Mouse (Mus musculus): Measurements from ENCODE around the gene Kantr. TPM values are rescaled to one million over a fixed set of nuclear protein-coding genes. Genes with fewer than 3 reads are reported as not detected.
A peak's percentile ranks its signal among the peaks of the same experiment; 100 is the strongest.

Gene Kantr
- polyA plus RNA-seq (2016; fragmentation: Nextera tagmentation; extraction: Ambion mirVana), result 4.5 and 5.3 TPM in 2 replicates

DNA sequence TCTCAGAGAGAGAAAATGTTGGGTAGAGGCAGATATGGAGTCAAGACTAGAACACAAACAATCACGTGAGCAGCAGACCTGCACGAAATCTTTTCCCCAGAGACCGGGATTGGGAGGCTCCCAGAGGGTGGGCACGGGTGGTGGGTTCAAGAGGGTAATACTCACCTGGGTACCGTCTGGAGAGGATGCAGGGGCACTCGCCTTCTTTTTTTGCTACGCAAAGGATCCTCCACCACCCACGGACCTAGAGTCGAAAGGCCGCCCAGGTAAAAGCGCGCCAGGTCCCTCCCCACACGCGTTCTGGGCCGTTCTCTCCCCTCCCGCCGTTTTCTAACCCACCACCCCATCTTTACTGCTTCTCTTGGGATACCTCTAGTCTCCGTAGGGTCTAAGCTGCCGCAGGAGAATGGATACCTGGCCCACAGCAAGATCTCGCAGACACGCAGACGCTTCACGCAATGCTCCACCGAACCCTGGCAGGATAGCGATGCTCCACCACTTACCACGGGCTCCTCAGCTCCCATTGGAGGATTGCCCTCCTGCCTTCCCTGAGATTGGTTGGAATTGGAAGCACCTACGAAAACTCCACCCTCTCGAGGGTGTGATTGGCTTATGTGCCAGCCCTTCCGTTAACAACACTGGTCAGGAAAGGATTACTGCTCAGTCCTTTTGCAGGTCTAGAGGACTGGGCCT, at the start of gene Kantr:
Kantr (minus strand) TSS at position 500 of the 693 bp plus-strand sequence.
- peak within 1 kb of the TSS; percentile 20; the same call in 1 of the 2 replicates for H3K27ac ChIP-seq

DNA sequence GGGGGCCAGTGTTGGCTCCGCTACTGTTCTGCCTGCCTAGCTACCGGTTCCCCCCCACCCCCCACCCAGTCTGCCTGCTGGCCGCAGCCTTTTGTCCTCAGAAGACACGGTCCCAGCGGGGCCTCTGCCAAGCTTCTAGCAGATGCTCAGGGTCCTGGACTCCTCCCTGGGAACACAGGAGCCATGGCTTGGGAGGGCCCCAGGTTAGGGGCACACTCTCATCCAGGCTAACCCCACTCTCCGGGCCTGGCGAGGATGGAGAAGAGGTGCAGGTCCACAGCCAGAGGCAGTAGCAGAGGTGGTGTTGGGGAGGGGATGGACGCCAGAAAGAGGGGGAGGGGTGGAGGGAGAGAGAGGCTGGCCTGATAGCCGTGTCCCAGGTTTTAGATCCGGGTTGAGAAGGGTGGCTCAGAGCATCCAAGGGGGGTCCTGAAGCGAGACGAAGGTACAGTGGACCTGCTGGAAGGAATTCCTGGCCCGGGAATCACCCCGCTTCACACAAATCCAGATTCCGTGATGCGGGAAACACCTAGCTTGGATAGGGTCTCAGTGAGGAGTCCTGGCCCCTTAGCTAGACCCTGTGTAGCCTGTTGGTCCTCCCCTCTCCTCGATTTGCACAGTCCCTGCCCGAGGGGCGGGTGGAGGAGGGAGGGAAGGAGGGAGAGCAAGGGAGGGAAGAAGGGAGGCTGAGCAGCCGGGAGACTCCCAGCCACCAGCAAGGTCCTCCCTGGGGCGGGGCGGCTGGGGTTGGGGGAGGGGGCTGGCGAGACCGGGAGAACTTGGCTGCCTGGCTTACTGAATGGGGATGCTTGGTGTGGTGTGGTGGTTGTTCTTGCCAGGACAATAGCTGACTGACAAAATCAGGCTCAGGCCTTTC, 41.3 kb upstream of the Kantr start, which contains the start of gene Gpr173:
Gpr173 (minus strand) TSS at position 308 of the 877 bp plus-strand sequence.
- Histone ChIP-seq H3K9me3 (replicated peaks) (no peaks in the 10 kb centered on the region), H3K27me3 (replicated peaks) (peaks cover 46% of the 10 kb centered on the region), H3K36me3 (no peaks in the 10 kb centered on the region), H3K4me2 (peak within 1 kb of the TSS; percentile 42), H3K4me1 (no peaks in the 10 kb centered on the region), H3K9ac (no peak within 1 kb of the TSS), H3K4me3 (peak within 1 kb of the TSS; percentile 30), H3K27ac (no peak within 1 kb of the TSS)
- WGBS (ENCODE audit: insufficient replicate concordance), result 13% methylated on average over 22 of the region's 24 CpGs
- peak; percentile 57; the same call in 1 of the 2 replicates for ATAC-seq

More for the DNA sequence above, at the start of gene Kantr:
- WGBS (ENCODE audit: insufficient replicate concordance), result 7% methylated on average over 29 of the region's 29 CpGs
- peak; percentile 100 for ATAC-seq
- peak within 1 kb of the TSS; percentile 74 for H3K4me2 ChIP-seq
- H3K9ac ChIP-seq, result peak within 1 kb of the TSS; percentile 67
- peaks cover 9% of the 10 kb centered on the region; the same call in 1 of the 2 replicates for H3K27me3 ChIP-seq (replicated peaks)
- H3K9me3 ChIP-seq (replicated peaks), result no peaks in the 10 kb centered on the region
- H3K4me3 ChIP-seq, result peak within 1 kb of the TSS; percentile 65
- no peaks in the 10 kb centered on the region for H3K36me3 ChIP-seq
- peaks cover 9% of the 10 kb centered on the region; the same call in 1 of the 2 replicates for H3K4me1 ChIP-seq

DNA sequence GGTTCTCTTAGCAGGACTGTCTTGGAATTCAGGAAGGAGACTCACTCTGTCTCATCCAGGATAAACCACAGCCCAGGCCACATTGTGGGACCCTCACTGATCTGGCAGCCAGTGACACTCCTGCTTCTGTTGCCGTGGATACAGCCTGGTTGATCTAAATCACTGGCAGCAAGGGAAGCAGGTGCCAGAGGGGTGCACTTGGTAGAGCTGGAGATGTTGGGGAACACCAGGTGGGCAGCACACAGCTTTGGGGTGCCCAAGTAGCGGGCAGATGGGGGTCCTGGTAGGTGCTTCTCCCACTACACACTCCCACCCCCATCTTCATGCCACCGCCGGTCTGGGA, 40.7 kb upstream of the Kantr start:
- H3K9ac ChIP-seq, result no peak overlapping the region
- 17% methylated on average over 4 of the region's 4 CpGs for WGBS (ENCODE audit: insufficient replicate concordance)
- H3K27ac ChIP-seq, result no peak overlapping the region
- no peak for ATAC-seq
- H3K36me3 ChIP-seq, result no peaks in the 10 kb centered on the region
- H3K9me3 ChIP-seq (replicated peaks), result no peaks in the 10 kb centered on the region
- peak overlapping the region; percentile 42 for H3K4me2 ChIP-seq
- no peaks in the 10 kb centered on the region for H3K4me1 ChIP-seq
- peaks cover 47% of the 10 kb centered on the region for H3K27me3 ChIP-seq (replicated peaks)
- H3K4me3 ChIP-seq, result peak overlapping the region; percentile 30

DNA sequence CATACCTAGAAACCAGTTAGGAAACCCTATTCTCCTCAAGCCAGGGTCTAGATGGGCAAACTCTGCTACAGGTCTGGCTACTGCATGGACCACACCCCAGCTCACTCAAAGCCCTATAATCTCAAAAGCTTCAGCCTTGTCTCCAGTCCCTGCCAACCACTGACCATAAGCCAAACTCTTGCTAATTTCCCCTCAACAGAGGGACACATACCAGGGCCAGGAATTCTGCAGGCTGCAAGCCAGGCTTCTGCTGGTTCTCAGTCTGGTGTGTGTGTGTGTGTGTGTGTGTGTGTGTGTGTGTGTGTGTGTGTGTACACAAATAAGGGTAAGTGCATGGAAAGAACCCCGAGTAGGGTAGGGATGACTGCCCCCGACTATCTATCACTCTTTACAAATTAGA, 39.1 kb upstream of the Kantr start:
- 43% methylated on average over 2 of the region's 2 CpGs for WGBS (ENCODE audit: insufficient replicate concordance)
- H3K9ac ChIP-seq, result no peak overlapping the region
- H3K9me3 ChIP-seq (replicated peaks), result no peaks in the 10 kb centered on the region
- H3K27ac ChIP-seq, result no peak overlapping the region
- peaks cover 50% of the 10 kb centered on the region for H3K27me3 ChIP-seq (replicated peaks)
- ATAC-seq, result no peak
- no peaks in the 10 kb centered on the region for H3K4me1 ChIP-seq
- H3K4me3 ChIP-seq, result no peak overlapping the region
- H3K4me2 ChIP-seq, result no peak overlapping the region
- H3K36me3 ChIP-seq, result no peaks in the 10 kb centered on the region

DNA sequence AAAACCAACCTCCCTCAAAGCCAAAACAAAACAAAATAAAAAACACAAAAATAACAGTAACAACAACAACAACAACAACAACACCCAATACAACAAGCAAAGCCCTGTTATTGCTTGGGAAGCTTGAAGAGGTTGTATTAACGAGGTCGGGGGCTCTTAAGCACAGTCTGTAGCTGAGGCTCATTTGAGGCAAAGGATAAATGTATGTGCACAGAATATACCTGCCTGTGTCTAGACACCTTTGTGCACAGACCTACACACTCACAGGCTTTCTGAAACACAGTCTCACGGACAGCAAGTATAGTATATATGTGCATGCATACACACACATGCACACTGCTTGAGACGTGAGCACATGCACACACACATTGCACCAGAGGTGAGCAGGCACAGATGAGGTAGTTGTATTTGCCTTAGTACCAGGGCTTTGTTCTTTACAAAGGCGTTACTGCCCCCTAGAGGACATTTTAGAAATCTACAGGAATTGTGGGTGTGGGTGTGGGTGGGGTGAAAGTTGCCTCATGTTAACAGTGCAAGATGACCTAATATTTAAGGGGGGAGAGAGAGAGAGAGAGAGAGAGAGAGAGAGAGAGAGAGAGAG, 25.4 kb upstream of the Kantr start:
- Histone ChIP-seq H3K4me2 (no peak overlapping the region), H3K9me3 (replicated peaks) (no peaks in the 10 kb centered on the region), H3K27ac (no peak overlapping the region), H3K27me3 (replicated peaks) (peaks cover 11% of the 10 kb centered on the region; the same call in 1 of the 2 replicates), H3K36me3 (no peaks in the 10 kb centered on the region), H3K4me1 (no peaks in the 10 kb centered on the region), H3K9ac (no peak overlapping the region), H3K4me3 (no peak overlapping the region)
- ATAC-seq, result peak; percentile 68
- 12% methylated on average over 5 of the region's 5 CpGs for WGBS (ENCODE audit: insufficient replicate concordance)

DNA sequence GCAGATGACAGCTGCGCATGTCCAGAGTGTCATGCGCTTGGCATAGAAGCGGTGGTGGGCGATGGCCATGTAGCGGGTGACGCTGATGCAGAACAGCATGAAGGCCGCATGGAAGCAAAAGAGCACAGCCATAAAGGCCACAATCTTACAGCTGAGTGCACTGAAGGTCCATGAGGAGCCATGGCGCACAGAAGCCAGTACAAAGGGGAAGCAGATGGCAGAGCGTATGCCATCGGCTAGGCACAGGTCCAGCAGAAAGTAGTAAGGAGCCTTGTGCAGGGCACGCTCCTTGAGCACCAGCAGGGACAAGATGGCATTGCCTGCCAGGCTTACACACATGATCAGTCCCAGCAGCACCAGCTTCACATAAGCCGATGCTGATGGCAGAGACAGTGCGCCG, 19.7 kb upstream of the Kantr start:
- Histone ChIP-seq H3K36me3 (no peaks in the 10 kb centered on the region), H3K27ac (no peak overlapping the region), H3K4me3 (no peak overlapping the region), H3K4me1 (no peaks in the 10 kb centered on the region), H3K27me3 (replicated peaks) (peaks cover 59% of the 10 kb centered on the region), H3K9me3 (replicated peaks) (no peaks in the 10 kb centered on the region), H3K4me2 (no peak overlapping the region), H3K9ac (no peak overlapping the region)
- ATAC-seq, result no peak
- WGBS (ENCODE audit: insufficient replicate concordance), result 86% methylated on average over 14 of the region's 14 CpGs

DNA sequence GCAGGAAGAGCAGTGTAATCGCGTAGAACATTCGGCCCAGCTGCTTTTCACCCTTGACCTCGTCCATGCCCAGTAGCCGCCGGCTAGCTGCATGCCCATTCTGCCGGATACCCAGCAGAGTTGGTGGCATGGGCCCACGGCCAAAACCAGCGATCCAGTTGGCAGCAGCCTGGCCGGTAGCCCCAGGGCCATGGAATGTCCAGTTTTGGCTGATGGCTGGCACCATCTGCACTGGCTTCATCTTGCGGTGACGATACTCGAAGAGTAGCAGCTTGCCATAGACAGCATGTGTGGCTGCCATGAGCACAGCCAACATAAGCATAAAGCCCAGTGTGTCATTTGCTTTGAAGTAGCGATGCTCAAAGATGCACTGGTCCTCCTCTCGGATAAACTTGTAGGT, 19.3 kb upstream of the Kantr start:
- Histone ChIP-seq H3K27me3 (replicated peaks) (peaks cover 64% of the 10 kb centered on the region), H3K4me3 (no peak overlapping the region), H3K4me1 (peaks cover 4% of the 10 kb centered on the region; the same call in 1 of the 2 replicates), H3K9ac (no peak overlapping the region), H3K9me3 (replicated peaks) (no peaks in the 10 kb centered on the region), H3K36me3 (no peaks in the 10 kb centered on the region), H3K27ac (no peak overlapping the region), H3K4me2 (no peak overlapping the region)
- ATAC-seq, result no peak
- WGBS (ENCODE audit: insufficient replicate concordance), result 78% methylated on average over 15 of the region's 15 CpGs

DNA sequence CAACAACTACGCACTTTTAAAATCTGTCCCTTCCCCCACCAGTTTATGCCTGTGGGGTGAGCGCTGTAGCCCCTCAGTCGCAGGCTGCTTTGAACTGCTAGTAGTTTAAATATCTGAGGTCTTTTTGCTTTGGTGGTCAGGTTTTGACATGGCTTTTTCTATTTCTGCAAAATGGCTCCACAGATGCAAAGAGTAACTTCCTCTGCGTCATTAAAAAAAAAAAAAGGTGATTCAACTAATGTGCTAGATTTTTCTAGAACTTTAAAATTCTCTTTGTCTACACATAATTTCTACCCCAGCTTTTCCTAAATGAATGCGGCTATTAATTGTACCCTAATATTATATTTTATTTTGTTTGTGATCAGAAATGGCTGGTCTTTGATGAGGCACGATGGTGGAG, 15.6 kb upstream of the Kantr start:
- H3K4me3 ChIP-seq, result peak overlapping the region; percentile 65
- H3K4me1 ChIP-seq, result peaks cover 8% of the 10 kb centered on the region; the same call in 1 of the 2 replicates
- no peaks in the 10 kb centered on the region for H3K9me3 ChIP-seq (replicated peaks)
- ATAC-seq, result no peak
- H3K4me2 ChIP-seq, result peak overlapping the region; percentile 86
- H3K27me3 ChIP-seq (replicated peaks), result peaks cover 65% of the 10 kb centered on the region
- peak overlapping the region; percentile 69 for H3K27ac ChIP-seq
- peaks cover 15% of the 10 kb centered on the region for H3K36me3 ChIP-seq
- H3K9ac ChIP-seq, result peak overlapping the region; percentile 80
- 23% methylated on average over 6 of the region's 6 CpGs for WGBS (ENCODE audit: insufficient replicate concordance)

DNA sequence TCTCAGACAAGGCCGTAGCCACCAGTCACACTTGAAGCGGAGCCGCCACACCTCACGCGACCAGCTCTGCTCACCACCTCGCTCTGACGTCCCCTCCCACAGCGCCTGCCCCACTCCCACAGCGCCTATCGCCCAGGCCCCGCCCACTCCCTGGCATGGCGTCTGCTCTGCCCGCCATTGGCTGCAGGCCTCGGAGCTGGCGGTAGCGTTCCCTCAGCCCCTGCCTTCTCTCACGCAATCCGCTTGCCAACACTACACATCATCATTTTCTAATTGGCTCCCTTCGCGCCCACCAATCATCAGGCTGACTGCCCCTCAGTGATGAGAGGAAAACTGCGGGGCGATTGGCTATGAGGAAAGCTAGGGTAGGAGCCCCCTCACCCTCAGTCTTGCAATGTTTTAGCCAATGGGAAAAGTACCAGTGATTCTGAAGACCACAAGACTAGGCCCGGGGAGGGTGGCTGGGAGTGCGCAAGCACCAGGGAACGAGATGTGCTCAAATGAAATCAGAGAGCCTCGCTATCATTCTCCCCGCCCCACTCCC, 15.1 kb upstream of the Kantr start, which contains the start of gene Tspyl2:
Tspyl2 (minus strand) TSS at position 68 of the 544 bp plus-strand sequence.
- peaks cover 10% of the 10 kb centered on the region for H3K4me1 ChIP-seq
- H3K27me3 ChIP-seq (replicated peaks), result peaks cover 62% of the 10 kb centered on the region
- H3K9me3 ChIP-seq (replicated peaks), result no peaks in the 10 kb centered on the region
- peak within 1 kb of the TSS; percentile 65 for H3K4me3 ChIP-seq
- H3K9ac ChIP-seq, result peak within 1 kb of the TSS; percentile 80
- ATAC-seq, result peak; percentile 98
- H3K27ac ChIP-seq, result peak within 1 kb of the TSS; percentile 69
- peaks cover 15% of the 10 kb centered on the region for H3K36me3 ChIP-seq
- H3K4me2 ChIP-seq, result peak within 1 kb of the TSS; percentile 86
- WGBS (ENCODE audit: insufficient replicate concordance), result 4% methylated on average over 23 of the region's 27 CpGs

DNA sequence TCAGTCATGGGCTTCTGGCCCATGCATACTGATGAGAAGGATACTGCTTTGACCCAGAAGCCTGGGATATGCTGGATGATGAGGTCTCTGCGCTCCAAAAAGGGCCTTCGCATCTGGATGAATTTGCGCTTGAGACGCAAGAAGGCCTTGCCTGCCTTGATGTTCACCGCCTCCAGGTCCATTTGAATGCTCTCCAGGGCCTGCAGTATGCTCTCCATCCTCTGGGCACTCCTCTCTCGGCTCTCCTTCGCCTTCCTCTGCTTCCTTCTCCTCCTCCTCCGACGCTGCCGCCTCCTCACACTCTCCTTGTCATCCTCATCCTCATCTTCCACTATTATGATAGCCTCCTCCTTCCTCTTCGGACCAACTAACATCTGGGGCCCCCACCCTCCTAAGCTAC, 14.2 kb upstream of the Kantr start:
- H3K27ac ChIP-seq, result peak overlapping the region; percentile 69; the same call in 1 of the 2 replicates
- H3K27me3 ChIP-seq (replicated peaks), result peaks cover 60% of the 10 kb centered on the region
- peak overlapping the region; percentile 65 for H3K4me3 ChIP-seq
- H3K4me2 ChIP-seq, result peak overlapping the region; percentile 86
- no peak for ATAC-seq
- H3K36me3 ChIP-seq, result peaks cover 15% of the 10 kb centered on the region
- 40% methylated on average over 11 of the region's 11 CpGs for WGBS (ENCODE audit: insufficient replicate concordance)
- H3K9me3 ChIP-seq (replicated peaks), result no peaks in the 10 kb centered on the region
- peak overlapping the region; percentile 80 for H3K9ac ChIP-seq
- peaks cover 19% of the 10 kb centered on the region for H3K4me1 ChIP-seq

DNA sequence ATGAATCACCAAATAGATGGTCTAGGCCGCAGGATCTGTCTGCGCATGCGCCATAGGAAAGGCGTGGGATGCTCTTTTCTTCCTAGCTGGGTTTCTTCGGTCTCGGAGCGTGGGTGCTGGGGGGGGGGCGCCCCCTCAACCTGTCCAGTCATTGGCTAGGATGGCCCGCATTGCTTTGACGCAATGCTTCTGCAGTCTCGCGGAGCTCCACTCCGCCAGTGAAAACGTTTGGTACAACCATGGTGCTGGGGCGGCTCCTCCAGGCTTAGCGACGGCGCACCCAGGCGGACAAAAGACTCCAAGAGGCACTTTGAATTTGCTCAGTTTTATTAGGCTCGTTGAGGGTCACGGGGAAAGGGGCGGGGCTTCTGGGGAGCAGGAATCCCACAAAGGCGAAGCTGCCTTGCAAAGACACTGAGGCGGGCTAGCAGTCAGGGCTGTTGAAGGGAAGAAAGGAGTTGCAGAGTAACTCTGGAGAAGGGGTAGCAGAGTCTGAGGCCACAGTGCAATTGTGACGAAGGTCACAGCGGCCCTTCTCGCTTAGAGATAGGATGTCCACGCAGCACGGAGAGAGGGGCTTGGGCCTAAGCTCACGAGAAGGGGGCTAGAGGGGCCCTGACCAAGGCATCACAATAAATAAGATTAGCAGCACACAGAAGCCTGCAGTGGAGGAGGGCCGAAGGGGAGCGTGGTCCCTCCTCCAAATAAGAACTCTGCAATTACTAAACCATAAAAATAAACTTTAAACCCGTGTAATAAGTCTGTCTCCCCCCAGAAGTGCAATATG, 9.4 kb upstream of the Kantr start:
- peak overlapping the region; percentile 68 for H3K4me2 ChIP-seq
- peak overlapping the region; percentile 46; the same call in 1 of the 2 replicates for H3K9ac ChIP-seq
- peak overlapping the region; percentile 56 for H3K4me3 ChIP-seq
- 10% methylated on average over 33 of the region's 33 CpGs for WGBS (ENCODE audit: insufficient replicate concordance)
- H3K27ac ChIP-seq, result peak overlapping the region; percentile 75
- H3K27me3 ChIP-seq (replicated peaks), result peaks cover 22% of the 10 kb centered on the region
- H3K36me3 ChIP-seq, result peaks cover 15% of the 10 kb centered on the region
- H3K9me3 ChIP-seq (replicated peaks), result no peaks in the 10 kb centered on the region
- peak; percentile 92 for ATAC-seq
- peaks cover 16% of the 10 kb centered on the region for H3K4me1 ChIP-seq

Data from liver, embryonic 12.5 days (tissue).